Mouse (Mus musculus): Measurements from ENCODE around the gene Gsta1.
"Not testable (repeated sequence)": the region's sequence is repeated elsewhere in the genome, so short reads cannot be mapped to it uniquely, and the experiment has no call there.

Gene Gsta1

GRCm38 (mm10) chr9:78230461-78230860, at the start of gene Gsta1:
Gene Gsta1, plus strand, starts transcription at chr9:78230656.
- CTCF ChIA-PET, result not testable (repeated sequence)

GRCm38 (mm10) chr9:78182474-78182873, 48.0 kb upstream of the Gsta1 start, which contains the start of gene Gsta4:
Gene Gsta4, plus strand, starts transcription at chr9:78182774.
- CTCF ChIA-PET, result not testable (repeated sequence)

- CTCF ChIA-PET, result no interaction called here
Measured at GRCm38 (mm10) chr9:78185686-78186085, 44.8 kb upstream of the Gsta1 start.

- CTCF ChIA-PET, result no interaction called here
Measured at GRCm38 (mm10) chr9:78188910-78189309, 41.5 kb upstream of the Gsta1 start.

- CTCF ChIA-PET, result interaction anchor here (0.6 kb wide), 1 partner anchor 57 kb away, joined by 4 read pairs; no protein-coding TSS in a partner anchor
Measured at GRCm38 (mm10) chr9:78190651-78191634, 39.5 kb upstream of the Gsta1 start.

GRCm38 (mm10) chr9:78191736-78192135, 38.7 kb upstream of the Gsta1 start:
- CTCF ChIA-PET, result no interaction called here

- CTCF ChIA-PET, result no interaction called here
Measured at GRCm38 (mm10) chr9:78193902-78194597, 36.4 kb upstream of the Gsta1 start.

GRCm38 (mm10) chr9:78195034-78195433, 35.4 kb upstream of the Gsta1 start:
- CTCF ChIA-PET, result no interaction called here

- CTCF ChIA-PET, result no interaction called here
Measured at GRCm38 (mm10) chr9:78197801-78198200, 32.7 kb upstream of the Gsta1 start.

- CTCF ChIA-PET, result interaction anchor here (0.6 kb wide), 1 partner anchor 1874 kb away, joined by 3 read pairs; no protein-coding TSS in a partner anchor
Measured at GRCm38 (mm10) chr9:78204194-78204593, 26.3 kb upstream of the Gsta1 start.

- CTCF ChIA-PET, result no interaction called here
Measured at GRCm38 (mm10) chr9:78208956-78209355, 21.5 kb upstream of the Gsta1 start.

GRCm38 (mm10) chr9:78210079-78210478, 20.4 kb upstream of the Gsta1 start:
- CTCF ChIA-PET, result no interaction called here

- CTCF ChIA-PET, result no interaction called here
Measured at GRCm38 (mm10) chr9:78210821-78211220, 19.6 kb upstream of the Gsta1 start.

GRCm38 (mm10) chr9:78211521-78211920, 18.9 kb upstream of the Gsta1 start:
- CTCF ChIA-PET, result no interaction called here

- CTCF ChIA-PET, result no interaction called here
Measured at GRCm38 (mm10) chr9:78212341-78213049, 18.0 kb upstream of the Gsta1 start.

- CTCF ChIA-PET, result no interaction called here
Measured at GRCm38 (mm10) chr9:78217074-78217473, 13.4 kb upstream of the Gsta1 start.

- CTCF ChIA-PET, result no interaction called here
Measured at GRCm38 (mm10) chr9:78222616-78223015, 7.8 kb upstream of the Gsta1 start.

- CTCF ChIA-PET, result no interaction called here
Measured at GRCm38 (mm10) chr9:78223221-78223902, 7.1 kb upstream of the Gsta1 start.

- CTCF ChIA-PET, result no interaction called here
Measured at GRCm38 (mm10) chr9:78224418-78224817, 6.0 kb upstream of the Gsta1 start.

- CTCF ChIA-PET, result no interaction called here
Measured at GRCm38 (mm10) chr9:78225304-78225703, 5.2 kb upstream of the Gsta1 start.

- CTCF ChIA-PET, result no interaction called here
Measured at GRCm38 (mm10) chr9:78228122-78228521, 2.3 kb upstream of the Gsta1 start.

GRCm38 (mm10) chr9:78229658-78230057, 798 bp upstream of the Gsta1 start:
- CTCF ChIA-PET, result not testable (repeated sequence)

All from spleen, embryonic (tissue).